Mouse (Mus musculus): ENCODE measurements around the gene Ccm2l. TPM values are rescaled to one million over a fixed set of nuclear protein-coding genes. Genes with fewer than 3 reads are reported as not detected.

Gene Ccm2l
- polyA plus RNA-seq, 1 experiment from 2014 or later, result 2.0 TPM

- 20% methylated on average over 10 of the region's 10 CpGs for WGBS
- ATAC-seq (replicated peaks; ENCODE audit: low FRiP score), result no peak; the same call in 1 of the 2 replicates
- Histone ChIP-seq H3K9ac (ENCODE audit: low read depth, low read length) (no peak overlapping the region), H3K27ac (ENCODE audit: low read depth, low read length) (no peak overlapping the region), H3K4me2 (peak overlapping the region; percentile 15), H3K4me3 (ENCODE audit: low read depth, low read length) (no peak overlapping the region), H3K4me1 (replicated peaks; ENCODE audit: control insufficient read depth, insufficient read depth, low read length) (no peaks in the 10 kb centered on the region), H3K36me3 (ENCODE audit: control insufficient read depth, insufficient read depth, low read length) (no peaks in the 10 kb centered on the region), H3K9me3 (ENCODE audit: control insufficient read depth, low read length) (no peaks in the 10 kb centered on the region), H3K27me3 (replicated peaks; ENCODE audit: control insufficient read depth, insufficient read depth, low read length) (no peaks in the 10 kb centered on the region)
- DNase-seq (ENCODE audit: low spot score), result no peak
Observed at GRCm38 (mm10) chr2:153090551-153091165, 24.9 kb downstream of the Ccm2l start.

- ATAC-seq (replicated peaks; ENCODE audit: low FRiP score), result no peak
- H3K27ac ChIP-seq (ENCODE audit: low read depth, low read length), result no peak overlapping the region
- H3K9me3 ChIP-seq (ENCODE audit: control insufficient read depth, low read length), result no peaks in the 10 kb centered on the region
- no peak for DNase-seq (ENCODE audit: low spot score)
- H3K4me1 ChIP-seq (replicated peaks; ENCODE audit: control insufficient read depth, insufficient read depth, low read length), result peaks cover 3% of the 10 kb centered on the region
- H3K4me2 ChIP-seq, result peak overlapping the region; percentile 85
- H3K27me3 ChIP-seq (replicated peaks; ENCODE audit: control insufficient read depth, insufficient read depth, low read length), result peaks cover 53% of the 10 kb centered on the region
- H3K36me3 ChIP-seq (ENCODE audit: control insufficient read depth, insufficient read depth, low read length), result no peaks in the 10 kb centered on the region
- H3K4me3 ChIP-seq (ENCODE audit: low read depth, low read length), result no peak overlapping the region
- H3K9ac ChIP-seq (ENCODE audit: low read depth, low read length), result no peak overlapping the region
- 39% methylated on average over 23 of the region's 23 CpGs for WGBS
Observed at GRCm38 (mm10) chr2:153107046-153107766, 41.5 kb downstream of the Ccm2l start.

GRCm38 (mm10) chr2:153107802-153108201 lies 42.0 kb downstream of the Ccm2l start:
- DNase-seq (ENCODE audit: low spot score) (no peak), ATAC-seq (replicated peaks; ENCODE audit: low FRiP score) (no peak)
- Histone ChIP-seq H3K9ac (ENCODE audit: low read depth, low read length) (no peak overlapping the region), H3K27me3 (replicated peaks; ENCODE audit: control insufficient read depth, insufficient read depth, low read length) (peaks cover 53% of the 10 kb centered on the region), H3K4me2 (peak overlapping the region; percentile 85), H3K27ac (ENCODE audit: low read depth, low read length) (no peak overlapping the region), H3K4me1 (replicated peaks; ENCODE audit: control insufficient read depth, insufficient read depth, low read length) (peaks cover 3% of the 10 kb centered on the region), H3K4me3 (ENCODE audit: low read depth, low read length) (peak overlapping the region; percentile 50), H3K36me3 (ENCODE audit: control insufficient read depth, insufficient read depth, low read length) (no peaks in the 10 kb centered on the region), H3K9me3 (ENCODE audit: control insufficient read depth, low read length) (no peaks in the 10 kb centered on the region)
- 6% methylated on average over 15 of the region's 15 CpGs for WGBS

- Histone ChIP-seq H3K9me3 (ENCODE audit: control insufficient read depth, low read length) (no peaks in the 10 kb centered on the region), H3K4me1 (replicated peaks; ENCODE audit: control insufficient read depth, insufficient read depth, low read length) (peaks cover 3% of the 10 kb centered on the region), H3K27ac (ENCODE audit: low read depth, low read length) (no peak within 1 kb of the TSS), H3K4me3 (ENCODE audit: low read depth, low read length) (peak within 1 kb of the TSS; percentile 50), H3K27me3 (replicated peaks; ENCODE audit: control insufficient read depth, insufficient read depth, low read length) (peaks cover 53% of the 10 kb centered on the region), H3K9ac (ENCODE audit: low read depth, low read length) (no peak within 1 kb of the TSS), H3K36me3 (ENCODE audit: control insufficient read depth, insufficient read depth, low read length) (no peaks in the 10 kb centered on the region), H3K4me2 (peak within 1 kb of the TSS; percentile 85)
- ATAC-seq (replicated peaks; ENCODE audit: low FRiP score) (no peak; the same call in 1 of the 2 replicates), DNase-seq (ENCODE audit: low spot score) (peak; percentile 61)
- WGBS, result 3% methylated on average over 50 of the region's 52 CpGs
Observed at GRCm38 (mm10) chr2:153108313-153109264, 42.8 kb downstream of the Ccm2l start, which contains the start of gene Hck. Hck (plus strand) TSS chr2:153108468.

- H3K4me3 ChIP-seq (ENCODE audit: low read depth, low read length), result no peak overlapping the region
Observed at GRCm38 (mm10) chr2:153109596-153109995, 43.8 kb downstream of the Ccm2l start.

GRCm38 (mm10) chr2:153111298-153111697 lies 45.5 kb downstream of the Ccm2l start:
- Histone ChIP-seq H3K36me3 (ENCODE audit: control insufficient read depth, insufficient read depth, low read length) (no peaks in the 10 kb centered on the region), H3K27ac (ENCODE audit: low read depth, low read length) (no peak overlapping the region), H3K4me3 (ENCODE audit: low read depth, low read length) (no peak overlapping the region), H3K4me1 (replicated peaks; ENCODE audit: control insufficient read depth, insufficient read depth, low read length) (peaks cover 3% of the 10 kb centered on the region), H3K9me3 (ENCODE audit: control insufficient read depth, low read length) (no peaks in the 10 kb centered on the region), H3K4me2 (no peak overlapping the region), H3K27me3 (replicated peaks; ENCODE audit: control insufficient read depth, insufficient read depth, low read length) (peaks cover 48% of the 10 kb centered on the region), H3K9ac (ENCODE audit: low read depth, low read length) (no peak overlapping the region)
- DNase-seq (ENCODE audit: low spot score) (no peak), ATAC-seq (replicated peaks; ENCODE audit: low FRiP score) (no peak)
- WGBS, result 71% methylated on average over 7 of the region's 7 CpGs

More at GRCm38 (mm10) chr2:153109596-153109995, 43.8 kb downstream of the Ccm2l start:
- H3K27ac ChIP-seq (ENCODE audit: low read depth, low read length), result no peak overlapping the region
- no peaks in the 10 kb centered on the region for H3K36me3 ChIP-seq (ENCODE audit: control insufficient read depth, insufficient read depth, low read length)
- 62% methylated on average over 7 of the region's 7 CpGs for WGBS
- H3K4me2 ChIP-seq, result no peak overlapping the region
- H3K4me1 ChIP-seq (replicated peaks; ENCODE audit: control insufficient read depth, insufficient read depth, low read length), result peaks cover 3% of the 10 kb centered on the region
- ATAC-seq (replicated peaks; ENCODE audit: low FRiP score) (no peak), DNase-seq (ENCODE audit: low spot score) (no peak)
- no peak overlapping the region for H3K9ac ChIP-seq (ENCODE audit: low read depth, low read length)
- H3K9me3 ChIP-seq (ENCODE audit: control insufficient read depth, low read length), result no peaks in the 10 kb centered on the region
- H3K27me3 ChIP-seq (replicated peaks; ENCODE audit: control insufficient read depth, insufficient read depth, low read length), result peaks cover 53% of the 10 kb centered on the region

- WGBS, result 51% methylated on average over 4 of the region's 4 CpGs
- H3K27ac ChIP-seq (ENCODE audit: low read depth, low read length), result no peak overlapping the region
- DNase-seq (ENCODE audit: low spot score), result no peak
Observed at GRCm38 (mm10) chr2:153115679-153116081, 49.9 kb downstream of the Ccm2l start.

GRCm38 (mm10) chr2:153117051-153117486 lies 51.3 kb downstream of the Ccm2l start:
- ATAC-seq (replicated peaks; ENCODE audit: low FRiP score) (no peak), DNase-seq (ENCODE audit: low spot score) (no peak)
- Histone ChIP-seq H3K36me3 (ENCODE audit: control insufficient read depth, insufficient read depth, low read length) (no peaks in the 10 kb centered on the region), H3K4me2 (no peak overlapping the region), H3K9me3 (ENCODE audit: control insufficient read depth, low read length) (no peaks in the 10 kb centered on the region), H3K27me3 (replicated peaks; ENCODE audit: control insufficient read depth, insufficient read depth, low read length) (no peaks in the 10 kb centered on the region; the same call in 1 of the 2 replicates), H3K27ac (ENCODE audit: low read depth, low read length) (no peak overlapping the region), H3K9ac (ENCODE audit: low read depth, low read length) (no peak overlapping the region), H3K4me1 (replicated peaks; ENCODE audit: control insufficient read depth, insufficient read depth, low read length) (no peaks in the 10 kb centered on the region), H3K4me3 (ENCODE audit: low read depth, low read length) (no peak overlapping the region)
- WGBS, result 47% methylated on average over 7 of the region's 7 CpGs

More at GRCm38 (mm10) chr2:153115679-153116081, 49.9 kb downstream of the Ccm2l start:
- no peak for ATAC-seq (replicated peaks; ENCODE audit: low FRiP score)
- H3K9ac ChIP-seq (ENCODE audit: low read depth, low read length), result no peak overlapping the region
- no peak overlapping the region for H3K4me2 ChIP-seq
- no peaks in the 10 kb centered on the region for H3K4me1 ChIP-seq (replicated peaks; ENCODE audit: control insufficient read depth, insufficient read depth, low read length)
- H3K4me3 ChIP-seq (ENCODE audit: low read depth, low read length), result no peak overlapping the region
- peaks cover 5% of the 10 kb centered on the region; the same call in 1 of the 2 replicates for H3K27me3 ChIP-seq (replicated peaks; ENCODE audit: control insufficient read depth, insufficient read depth, low read length)
- no peaks in the 10 kb centered on the region for H3K9me3 ChIP-seq (ENCODE audit: control insufficient read depth, low read length)
- no peaks in the 10 kb centered on the region for H3K36me3 ChIP-seq (ENCODE audit: control insufficient read depth, insufficient read depth, low read length)

Measured in liver, embryonic 11.5 days (tissue).